Comparison of ENCODE assay signal across 22 mouse cellular contexts in genomic region chr9:56119651-56120050, GRCm38 (mm10). TPM values are rescaled to one million over a fixed set of nuclear protein-coding genes. Genes with fewer than 3 reads are reported as not detected.
DNase-seq lines count a peak whose midpoint lies in the region; ATAC-seq and TF ChIP-seq lines count a peak whose summit lies in the region.
"Had no signal": no experiment of that assay in that cellular context is flagged by ENCODE, and none has a peak within 500 bp of the region (broad histone marks: within the 10 kb centered on the region; RNA-seq: fewer than 3 reads in every experiment).

No protein-coding gene starts in this region.

- peaks cover 2% of the 10 kb centered on the region; the same call in 1 of the 2 replicates for H3K4me1 ChIP-seq in heart, postnatal 0 days (ENCODE audit: control insufficient read depth, insufficient read depth)

- H3K27ac ChIP-seq in heart, postnatal 0 days (ENCODE audit: low read depth), result no peak overlapping the region
- H3K27ac ChIP-seq in layer of hippocampus, adult 2 months, result no peak overlapping the region
- H3K27ac ChIP-seq: forebrain, embryonic 15.5 days; hindbrain, embryonic 15.5 days had no signal

- no peaks in the 10 kb centered on the region for H3K36me3 ChIP-seq in heart, postnatal 0 days (replicated peaks; ENCODE audit: control insufficient read depth, insufficient read depth, low read length)
- H3K36me3 ChIP-seq: embryonic facial prominence, embryonic 10.5 days; forebrain, embryonic 15.5 days; G1E; heart, embryonic 10.5 days; hindbrain, embryonic 10.5 days; hindbrain, embryonic 15.5 days had no signal

- H3K9ac ChIP-seq in heart, postnatal 0 days (replicated peaks; ENCODE audit: low read depth, low read length), result no peak overlapping the region
- H3K9ac ChIP-seq: forebrain, embryonic 15.5 days had no signal

- H3K4me2 ChIP-seq in heart, postnatal 0 days (ENCODE audit: low read depth, low read length), result no peak overlapping the region

- no peak for ATAC-seq in heart, postnatal 0 days (ENCODE audit: insufficient read depth, low read depth)
- ATAC-seq: activated CD4-positive, CD25-positive, alpha-beta regulatory T cell, adult 4 months; forebrain, embryonic 15.5 days; inflammation-experienced regulatory T-cells, adult 6 months; Patski had no signal

- WGBS in heart, postnatal 0 days, result 66% methylated on average over 2 of the region's 2 CpGs

- peak; percentile 49 to 54 for DNase-seq in cerebellum, postnatal 14 days
- no peak for DNase-seq in cerebellum, adult 9-10 months
- no peak for DNase-seq in heart, postnatal 0 days (ENCODE audit: low spot score)
- DNase-seq in heart, postnatal 10 days, result no peak
- no peak for DNase-seq in layer of hippocampus, adult 2 months (ENCODE audit: low spot score in 2 of 2)
- no peak for DNase-seq in layer of hippocampus, postnatal 10 days (ENCODE audit: low spot score in 2 of 2)
- DNase-seq in NIH3T3 (ENCODE audit: low read depth), result peak; percentile 22
- DNase-seq in ovary, postnatal 14 days (ENCODE audit: low spot score), result no peak
- DNase-seq: adrenal gland, postnatal 36 days; cerebellum, adult 2 months; gastrocnemius, postnatal 10 days; heart, adult 18-20 months; kidney, adult 18-20 months had no signal

- peak; percentile 18; the same call in 1 of the 2 replicates for TF ChIP-seq CTCF in heart, postnatal 0 days (IDR thresholded peaks at IDR 0.05; ENCODE audit: low read depth)
- TF ChIP-seq CTCF in layer of hippocampus, adult 2 months (conservative IDR thresholded peaks at IDR 0.05), result peak; percentile 17; the same call in 1 of the 2 replicates

- no peaks in the 10 kb centered on the region for H3K27me3 ChIP-seq in heart, postnatal 0 days (ENCODE audit: control insufficient read depth, insufficient read depth, low read length)
- H3K27me3 ChIP-seq: forebrain, embryonic 15.5 days; hindbrain, embryonic 15.5 days; Patski had no signal

- TF ChIP-seq EP300 in heart, postnatal 0 days (IDR thresholded peaks at IDR 0.05; ENCODE audit: low read depth), result no peak

- no peak overlapping the region for H3K4me3 ChIP-seq in heart, postnatal 0 days (ENCODE audit: low read depth, low read length)
- no peak overlapping the region for H3K4me3 ChIP-seq in layer of hippocampus, adult 2 months
- H3K4me3 ChIP-seq: forebrain, embryonic 15.5 days; hindbrain, embryonic 15.5 days had no signal

- H3K9me3 ChIP-seq in heart, postnatal 0 days (replicated peaks; ENCODE audit: control insufficient read depth, low read length), result no peaks in the 10 kb centered on the region
- H3K9me3 ChIP-seq: embryonic facial prominence, embryonic 10.5 days; forebrain, embryonic 15.5 days; G1E; heart, embryonic 10.5 days; hindbrain, embryonic 10.5 days; hindbrain, embryonic 15.5 days had no signal

- intact Hi-C loops in heart, postnatal 10 days (cut with DNase I), result loop anchor here (2.0 to 5.0 kb wide), 4 partner anchors 45 to 433 kb away; no protein-coding TSS in a partner anchor

RNA-seq across cellular contexts. Expression of gene Pstpip1, which starts 29.9 kb away (rescaled TPM):
- total RNA-seq in heart, postnatal 0 days (2014; rRNA removed; ENCODE audit: low replicate concordance), result 2.9 and 3.5 TPM in 2 replicates
- 1.1 and 1.4 TPM in 2 replicates for polyA plus RNA-seq in heart, postnatal 0 days (2015; fragmentation: Nextera tagmentation; extraction: Ambion mirVana)
- total RNA-seq in heart, postnatal 10 days (2021), result 1 to 10 TPM in 1 of 2 experiments, under 1 TPM in 1; 0.99 to 1.6 TPM
- 1 to 10 TPM; 2.0 to 4.8 TPM for total RNA-seq in layer of hippocampus, adult 2 months (2021)
- total RNA-seq in layer of hippocampus, postnatal 10 days (2021), result 1 to 10 TPM; 2.1 to 2.9 TPM
- total RNA-seq: G1E had no signal

RNA-seq across cellular contexts. Expression of gene Tspan3, which starts 45.6 kb away (rescaled TPM):
- 384 and 402 TPM in 2 replicates for total RNA-seq in heart, postnatal 0 days (2014; rRNA removed; ENCODE audit: low replicate concordance)
- polyA plus RNA-seq in heart, postnatal 0 days (2015; fragmentation: Nextera tagmentation; extraction: Ambion mirVana), result 460 and 461 TPM in 2 replicates
- 100 to 1,000 TPM; 229 to 232 TPM for total RNA-seq in heart, postnatal 10 days (2021)
- total RNA-seq in layer of hippocampus, adult 2 months (2021), result 100 to 1,000 TPM; 309 to 331 TPM
- total RNA-seq in layer of hippocampus, postnatal 10 days (2021), result 100 to 1,000 TPM; 334 to 354 TPM
- polyA plus RNA-seq: G1E had no signal

Comparison
In these comparisons a context has a peak if more than half of its experiments do, and no peak if none do; other contexts are left out.
1. DNase-seq: peak in cerebellum, postnatal 14 days (2 of 2) and NIH3T3 (single experiment); none in cerebellum, adult 9-10 months (single experiment), heart, postnatal 0 days (single experiment), heart, postnatal 10 days (0 of 2), layer of hippocampus, adult 2 months (0 of 2), layer of hippocampus, postnatal 10 days (0 of 2) and ovary, postnatal 14 days (single experiment).